Mouse (Mus musculus): ENCODE results near the gene Rom1.
A peak's percentile ranks its signal among the peaks of the same experiment; 100 is the strongest.
"Not testable (repeated sequence)": the region's sequence is repeated elsewhere in the genome, so short reads cannot be mapped to it uniquely, and the experiment has no call there.

Rom1 gene

DNA sequence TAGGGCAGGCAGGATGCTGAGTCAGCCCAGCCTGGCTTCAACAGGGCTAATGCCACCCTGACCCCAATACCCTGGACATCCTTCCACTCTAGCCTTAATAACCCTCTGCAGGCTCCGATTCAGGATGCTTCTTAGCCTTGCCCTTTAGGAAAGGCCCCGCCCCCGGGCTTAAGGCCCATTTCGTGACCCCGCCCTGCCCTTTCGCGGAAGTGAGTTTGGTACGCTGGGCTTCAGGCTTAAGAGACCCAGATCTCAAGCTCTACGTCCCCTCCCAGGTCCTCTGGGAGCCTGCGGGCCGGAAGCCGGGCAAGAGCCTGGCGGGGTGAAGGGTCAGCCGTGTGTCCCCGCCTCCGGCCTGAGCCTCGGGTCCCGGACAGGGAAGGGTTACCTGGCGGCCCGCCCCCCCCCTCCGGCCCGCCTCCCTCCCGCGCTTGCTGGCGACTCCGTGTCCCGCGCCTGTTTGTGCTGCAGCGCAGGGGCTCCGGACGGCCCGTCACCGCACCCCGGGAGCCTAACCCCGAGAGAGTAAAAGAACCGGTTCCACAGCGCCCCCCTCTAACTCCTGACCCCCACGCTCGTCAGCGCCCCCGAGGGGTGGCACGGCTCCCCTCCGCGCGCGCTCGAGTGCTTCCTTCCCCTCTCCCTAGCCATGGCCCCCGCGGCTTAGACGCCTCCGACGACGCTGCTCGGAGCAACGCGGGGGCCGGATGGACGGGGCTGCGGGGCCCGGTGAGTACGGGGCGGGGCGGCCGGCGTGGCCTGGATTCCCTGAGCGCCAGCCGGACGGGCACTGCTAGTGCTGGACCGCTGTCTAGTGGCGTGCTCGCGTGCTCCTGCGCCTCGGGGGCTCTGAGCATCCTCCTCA is at the start of gene Rom1, which contains the start of gene Eml3:
Gene Rom1, minus strand, starts transcription at position 133 of the 865 bp plus-strand sequence.
Gene Eml3, plus strand, starts transcription at position 329 of the 865 bp plus-strand sequence.
- DNase-seq (ENCODE audit: extremely low read depth, low read depth), result no peak

DNA sequence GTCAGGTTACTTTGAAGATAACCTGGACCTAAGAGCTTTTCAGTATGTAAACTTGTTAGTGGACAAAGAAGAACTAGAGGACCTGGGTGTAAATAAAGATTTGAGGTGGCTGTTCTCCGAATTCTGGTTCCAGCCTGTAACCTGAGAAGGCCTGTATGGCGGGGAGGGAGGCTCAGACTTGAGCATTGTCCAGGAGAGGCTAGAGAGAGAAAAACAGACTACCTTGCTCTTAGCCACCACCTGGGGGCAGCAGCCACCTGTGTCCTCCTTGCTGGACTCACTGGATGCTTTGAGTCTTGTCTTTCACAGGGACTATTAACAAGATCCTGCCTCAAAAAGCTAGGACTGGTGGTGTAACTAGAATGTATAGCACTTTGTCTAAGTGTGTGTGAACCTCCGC is 47.4 kb upstream of the Rom1 start:
- no peak for DNase-seq (ENCODE audit: extremely low read depth, low read depth)

DNA sequence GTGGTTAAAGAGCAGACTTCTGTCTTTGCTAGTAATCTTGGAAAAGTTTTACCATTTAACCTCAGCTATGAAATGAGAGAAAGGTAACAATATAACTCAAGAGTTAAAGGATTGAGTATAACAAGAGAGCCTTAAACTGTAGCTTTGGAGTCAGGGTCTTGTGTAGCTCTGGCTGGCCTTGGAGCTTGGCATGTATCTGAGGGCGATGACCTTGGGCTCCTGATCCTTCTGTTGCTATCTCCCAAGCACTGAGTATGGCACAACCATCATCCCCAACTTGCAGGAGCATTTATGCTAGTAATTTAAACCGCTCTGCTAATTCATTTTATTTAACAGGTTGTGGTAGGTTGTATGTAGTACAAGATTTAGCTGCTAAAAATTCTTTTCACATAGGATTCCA is 46.3 kb upstream of the Rom1 start:
- DNase-seq (ENCODE audit: extremely low read depth, low read depth), result no peak

DNA sequence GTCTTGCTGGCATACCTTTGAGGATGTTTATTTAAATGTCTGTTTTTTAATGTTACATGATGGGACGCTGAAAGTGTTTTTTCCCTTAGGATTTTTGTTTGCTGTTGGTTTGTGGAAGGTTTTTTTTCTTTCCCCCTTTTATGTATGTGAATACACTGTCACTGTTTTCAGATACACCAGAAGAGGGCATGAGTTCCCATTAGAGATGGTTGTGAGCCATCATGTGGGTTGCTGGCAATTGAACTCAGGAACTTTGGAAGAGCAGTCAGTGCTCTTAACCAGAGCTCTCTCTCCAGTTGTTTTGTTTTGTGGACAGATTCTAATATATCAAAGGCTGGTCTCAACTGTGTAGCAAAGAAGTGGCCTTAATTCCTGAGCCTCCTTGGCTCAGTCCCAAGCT is 45.5 kb upstream of the Rom1 start:
- DNase-seq (ENCODE audit: extremely low read depth, low read depth), result no peak

DNA sequence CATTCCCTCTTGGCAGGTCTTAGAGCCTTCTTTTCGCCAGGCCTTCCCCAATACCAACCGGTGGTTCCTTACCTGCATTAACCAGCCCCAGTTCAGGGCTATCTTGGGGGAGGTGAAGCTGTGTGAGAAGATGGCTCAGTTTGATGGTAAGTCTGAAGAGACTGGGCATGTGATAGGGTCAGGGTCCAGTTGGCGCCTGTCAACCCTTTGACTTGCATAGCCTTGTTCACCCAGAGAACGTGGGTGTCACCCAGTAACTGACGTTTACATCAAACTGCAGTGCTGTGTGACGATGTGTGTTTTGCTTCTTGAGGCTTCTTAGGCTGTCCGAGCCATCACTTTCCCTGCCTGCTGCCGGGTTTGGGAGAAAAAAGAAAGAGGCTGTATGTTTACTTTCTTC is 43.3 kb upstream of the Rom1 start:
- DNase-seq (ENCODE audit: extremely low read depth, low read depth), result not testable (repeated sequence)

DNA sequence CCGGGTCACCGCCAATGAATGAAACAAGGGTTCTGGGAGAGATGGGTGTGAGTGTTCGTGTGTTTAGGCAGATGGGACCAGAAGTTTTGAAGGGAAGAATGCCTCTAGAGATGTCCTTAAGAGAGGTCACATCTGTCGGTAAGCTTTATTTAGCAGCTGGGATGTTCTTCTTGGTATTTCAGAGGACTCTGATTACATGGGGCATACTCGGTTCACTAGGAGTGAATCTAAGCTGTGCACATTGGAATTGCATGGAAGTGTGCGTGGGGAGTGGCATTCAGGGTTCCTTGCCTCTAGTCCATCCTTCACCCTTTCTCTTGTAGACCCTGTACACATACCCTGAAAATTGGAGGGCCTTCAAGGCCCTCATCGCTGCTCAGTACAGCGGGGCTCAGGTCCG is 38.7 kb upstream of the Rom1 start:
- no peak for DNase-seq (ENCODE audit: extremely low read depth, low read depth)

DNA sequence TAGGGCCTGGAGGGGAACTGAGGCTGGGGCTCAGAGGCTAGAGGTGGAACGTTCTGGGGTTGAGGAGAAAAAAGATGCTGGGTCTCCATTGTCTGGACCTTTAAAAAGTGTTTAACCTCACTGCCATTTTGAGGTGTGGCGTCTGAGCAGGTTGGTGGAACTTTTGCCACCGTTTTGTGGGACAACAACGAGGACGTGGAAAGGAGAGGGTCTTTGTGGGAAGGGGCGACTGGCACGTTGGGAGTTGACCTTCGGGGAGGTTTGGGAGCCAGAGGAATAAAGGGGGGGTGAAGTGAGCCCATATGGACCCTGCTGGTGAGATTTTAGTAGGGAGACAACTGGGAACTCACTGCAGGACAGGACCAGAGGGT is 38.2 kb upstream of the Rom1 start:
- DNase-seq (ENCODE audit: extremely low read depth, low read depth), result no peak

DNA sequence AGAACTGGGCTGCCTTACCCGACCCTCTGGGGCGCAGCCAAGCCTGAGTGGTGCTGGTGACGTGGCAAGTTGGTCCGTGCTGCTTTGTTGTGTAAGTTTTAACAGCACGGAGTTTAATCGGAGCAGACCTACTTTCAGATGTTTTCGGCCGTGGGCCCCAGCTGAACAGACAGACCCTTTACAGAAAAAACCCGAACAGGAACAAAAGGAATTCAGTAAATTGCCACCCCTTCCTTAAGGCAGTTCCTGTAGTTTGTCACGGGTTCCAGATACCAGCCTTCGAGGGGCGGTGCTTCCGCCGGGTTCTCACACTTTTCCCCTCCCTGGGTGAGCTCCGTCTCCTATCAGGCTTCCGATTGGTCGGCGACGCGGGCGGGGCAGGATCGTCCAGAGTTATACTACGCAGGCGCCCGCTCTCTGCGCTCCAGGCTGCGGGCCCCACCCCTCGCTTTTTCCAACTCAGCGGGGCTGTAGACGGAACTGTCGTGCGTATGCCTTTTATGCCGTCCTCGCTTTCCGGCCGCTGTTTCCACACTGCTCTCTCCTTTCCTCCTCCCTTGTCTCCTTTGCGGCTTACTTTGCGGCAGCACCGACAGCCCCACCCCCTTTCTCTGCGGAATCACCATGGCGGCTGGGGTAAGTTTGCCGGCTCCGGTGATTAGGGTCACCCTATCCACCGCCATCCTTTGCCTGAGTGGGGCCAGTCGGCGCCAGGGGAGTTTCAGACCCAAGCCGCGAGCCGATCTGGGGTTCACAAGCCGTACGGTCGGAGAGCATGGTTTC is 37.6 kb upstream of the Rom1 start, which contains the start of gene Eef1g:
Gene Eef1g, plus strand, starts transcription at position 452 of the 783 bp plus-strand sequence.
- DNase-seq (ENCODE audit: extremely low read depth, low read depth), result peak; percentile 97

DNA sequence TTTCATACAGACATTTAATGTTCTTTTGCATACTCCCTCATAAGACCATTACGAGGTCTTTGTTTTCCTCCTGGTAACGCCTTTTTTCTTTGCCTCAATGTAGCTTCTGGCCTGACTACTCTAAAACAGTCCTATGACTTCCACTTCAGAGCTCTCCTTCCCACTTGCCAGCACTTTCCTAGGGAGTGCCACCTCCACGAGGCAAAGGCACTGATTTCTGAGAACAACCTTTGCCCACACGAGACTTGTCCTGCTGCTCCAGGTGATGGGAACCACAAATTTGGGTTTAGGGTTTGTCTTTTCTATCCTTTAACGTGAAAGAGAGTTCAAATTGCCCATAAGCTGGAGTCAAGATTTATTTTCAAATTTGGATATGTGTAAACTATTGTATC is 37.0 kb upstream of the Rom1 start:
- DNase-seq (ENCODE audit: extremely low read depth, low read depth), result no peak

DNA sequence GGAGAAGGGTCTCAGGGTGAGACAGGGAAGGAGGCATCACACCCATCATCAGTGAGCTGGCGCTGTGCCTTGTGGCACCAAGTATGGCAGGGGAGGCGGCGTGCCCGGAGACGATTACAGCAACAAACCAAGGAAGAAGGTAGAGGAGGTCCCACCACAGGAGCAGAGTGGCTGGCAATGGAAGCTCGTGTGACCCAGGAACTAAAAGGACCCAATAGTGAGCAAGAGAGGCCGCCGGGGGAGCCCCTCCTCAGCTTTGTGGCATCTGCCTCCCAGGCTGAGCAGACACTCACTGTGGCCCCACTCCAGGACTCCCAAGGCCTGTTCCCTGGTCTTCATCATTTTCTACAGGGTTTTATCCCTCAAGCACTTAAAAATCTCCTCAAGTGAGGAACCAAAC is 36.6 kb upstream of the Rom1 start:
- no peak for DNase-seq (ENCODE audit: extremely low read depth, low read depth)

DNA sequence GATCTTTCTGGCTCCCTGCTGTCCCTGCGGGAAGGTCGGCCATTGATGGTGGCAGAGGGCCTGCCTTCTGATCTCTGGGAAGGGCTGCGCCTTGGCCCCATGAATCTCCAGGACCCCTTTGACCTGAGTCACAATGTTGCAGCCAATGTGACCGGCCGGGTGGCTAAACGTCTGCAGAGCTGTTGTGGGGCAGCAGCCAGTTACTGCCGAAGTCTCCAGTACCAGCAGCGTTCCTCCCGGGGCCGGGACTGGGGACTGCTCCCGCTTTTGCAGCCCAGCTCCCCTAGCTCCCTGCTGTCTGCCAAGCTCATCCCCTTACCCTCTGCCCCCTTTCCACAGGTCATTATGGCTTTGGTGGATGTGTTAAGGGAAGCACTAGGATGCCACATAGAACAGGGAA is 35.9 kb upstream of the Rom1 start:
- no peak for DNase-seq (ENCODE audit: extremely low read depth, low read depth)

DNA sequence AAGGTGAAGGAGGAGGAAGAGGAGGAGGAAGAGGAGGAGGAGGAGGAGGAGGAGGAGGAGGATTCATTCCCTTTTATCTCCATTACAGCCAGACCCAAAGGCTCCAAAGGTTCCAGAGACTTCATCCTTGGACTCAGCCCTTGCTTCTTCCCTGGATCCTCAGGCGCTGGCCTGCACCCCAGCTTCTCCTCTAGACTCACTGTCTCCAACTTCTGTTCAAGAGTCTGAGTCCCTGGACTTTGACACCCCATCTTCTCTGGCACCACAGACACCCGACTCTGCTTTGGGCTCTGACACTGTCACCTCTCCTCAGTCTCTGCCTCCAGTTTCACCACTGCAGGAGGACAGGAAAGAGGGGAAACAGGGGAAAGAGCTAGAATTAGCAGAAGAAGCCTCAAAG is 33.1 kb upstream of the Rom1 start:
- no peak for DNase-seq (ENCODE audit: extremely low read depth, low read depth)

DNA sequence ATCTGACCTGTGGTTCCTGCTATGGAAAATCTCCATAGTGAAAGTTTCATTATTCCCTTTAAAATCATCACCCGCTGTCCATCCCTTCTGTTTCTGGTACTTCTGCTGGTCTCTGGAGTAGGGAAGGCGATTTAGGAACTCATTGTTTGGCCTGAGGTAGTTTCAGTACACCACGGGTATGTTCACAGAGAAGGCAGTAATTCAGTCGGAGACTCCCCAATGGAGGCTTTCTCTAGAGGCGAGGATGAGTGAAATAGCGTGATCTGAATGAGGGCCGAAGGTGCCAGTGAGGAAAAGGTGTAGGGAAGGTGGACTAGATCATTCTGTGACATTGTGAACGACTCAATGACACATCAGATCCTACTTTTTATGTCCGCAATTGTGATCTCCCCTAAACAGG is 25.0 kb upstream of the Rom1 start:
- DNase-seq (ENCODE audit: extremely low read depth, low read depth), result no peak

DNA sequence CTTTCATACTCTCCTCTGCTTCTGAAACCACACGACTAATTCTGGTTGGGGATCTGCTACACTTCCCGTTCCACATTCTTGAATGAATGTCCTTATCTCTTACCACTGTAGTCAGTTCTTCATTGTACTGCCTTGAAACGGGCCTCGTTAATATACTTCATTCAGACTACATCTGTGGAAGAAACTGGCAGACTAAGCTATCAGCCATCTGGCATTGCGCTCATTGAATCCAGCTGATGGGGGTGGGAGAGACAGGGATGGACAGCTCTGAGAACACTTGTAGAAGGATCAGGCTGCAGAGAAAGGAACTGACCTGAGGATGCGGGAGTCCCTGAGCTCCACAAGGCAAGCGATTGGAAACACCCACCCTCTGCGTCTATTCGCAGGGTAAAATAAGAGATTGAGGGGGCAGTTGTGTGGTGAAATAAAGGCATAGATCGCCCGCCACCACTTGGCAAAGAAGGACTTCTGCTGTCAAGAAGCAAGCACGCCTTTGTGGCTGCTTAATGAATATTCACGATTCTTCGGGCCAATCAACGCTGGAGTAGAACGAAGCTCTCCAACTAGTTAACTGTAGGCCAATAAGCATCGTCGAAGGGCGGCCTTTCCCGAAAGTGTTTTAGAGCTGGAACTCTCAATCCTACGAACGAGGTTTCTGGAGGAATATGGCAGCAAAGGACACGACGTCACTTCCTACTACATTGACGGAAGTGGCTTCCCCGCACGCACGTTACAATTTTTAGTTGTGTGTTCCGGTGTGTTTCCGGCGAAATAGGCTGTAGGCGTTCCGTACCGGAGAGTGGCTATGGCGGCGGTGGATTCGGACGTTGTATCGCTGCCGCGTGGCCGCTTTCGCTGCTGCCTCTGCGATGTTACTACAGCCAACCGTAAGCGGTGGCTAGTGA is 24.2 kb upstream of the Rom1 start, which contains the start of gene Tut1:
Gene Tut1, plus strand, starts transcription at position 713 of the 905 bp plus-strand sequence.
- peak; percentile 99 for DNase-seq (ENCODE audit: extremely low read depth, low read depth)

DNA sequence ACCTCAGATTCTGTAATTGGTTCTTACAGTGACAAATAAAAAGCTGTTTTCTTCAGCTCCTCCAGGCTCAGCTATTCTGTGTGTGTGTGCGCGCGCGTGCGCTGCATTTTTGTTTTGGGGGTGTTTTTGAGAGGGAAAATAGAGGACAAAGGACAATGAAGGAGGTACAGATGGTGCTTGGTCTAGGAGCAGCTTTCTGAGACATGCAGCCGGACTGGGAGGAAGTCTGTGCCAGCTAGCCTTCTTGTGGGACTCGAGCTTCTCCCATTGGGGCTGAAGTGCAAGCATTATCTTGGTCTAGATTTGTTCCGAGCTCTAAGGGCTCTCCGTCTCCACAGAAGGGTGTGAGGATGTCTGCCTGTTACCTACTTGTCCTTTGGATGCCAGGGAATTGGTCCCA is 23.1 kb upstream of the Rom1 start:
- DNase-seq (ENCODE audit: extremely low read depth, low read depth), result no peak

DNA sequence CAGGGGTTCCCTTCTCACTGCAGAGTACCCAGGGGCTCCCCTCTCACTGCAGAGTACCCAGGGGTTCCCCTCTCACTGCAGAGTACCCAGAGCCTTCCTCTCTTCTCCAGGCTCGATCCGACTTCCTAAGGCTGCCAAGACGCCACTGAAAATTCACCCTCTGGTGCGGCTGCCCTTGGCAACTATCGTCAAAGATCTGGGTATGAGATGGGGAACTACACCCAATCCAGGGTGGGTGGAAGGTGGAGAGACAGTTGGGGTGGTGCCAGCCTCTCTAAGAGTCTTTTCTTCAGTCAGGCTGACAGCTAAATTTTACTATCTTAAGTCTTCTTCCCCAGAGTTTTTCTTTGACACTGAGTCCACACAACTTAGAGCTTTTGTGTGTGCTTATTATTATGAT is 21.0 kb upstream of the Rom1 start:
- DNase-seq (ENCODE audit: extremely low read depth, low read depth), result no peak

DNA sequence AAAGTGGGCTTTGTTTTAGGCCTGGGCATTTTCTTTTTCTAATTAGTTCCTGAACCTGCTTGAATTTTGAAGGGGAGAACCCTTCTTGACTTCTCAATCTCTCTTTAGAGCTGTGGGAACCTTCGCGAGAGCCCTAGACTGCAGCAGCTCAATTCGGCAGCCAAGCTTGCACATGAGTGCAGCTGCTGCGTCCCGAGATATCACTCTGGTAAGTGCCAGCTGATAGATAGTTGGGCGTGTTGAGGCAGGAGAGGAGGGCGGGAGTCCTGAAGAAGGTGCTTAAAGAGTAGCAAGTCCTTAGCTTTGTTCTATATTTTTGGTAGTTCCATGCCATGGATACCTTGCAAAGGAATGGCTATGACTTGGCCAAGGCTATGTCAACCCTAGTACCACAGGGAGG is 17.8 kb upstream of the Rom1 start:
- no peak for DNase-seq (ENCODE audit: extremely low read depth, low read depth)

DNA sequence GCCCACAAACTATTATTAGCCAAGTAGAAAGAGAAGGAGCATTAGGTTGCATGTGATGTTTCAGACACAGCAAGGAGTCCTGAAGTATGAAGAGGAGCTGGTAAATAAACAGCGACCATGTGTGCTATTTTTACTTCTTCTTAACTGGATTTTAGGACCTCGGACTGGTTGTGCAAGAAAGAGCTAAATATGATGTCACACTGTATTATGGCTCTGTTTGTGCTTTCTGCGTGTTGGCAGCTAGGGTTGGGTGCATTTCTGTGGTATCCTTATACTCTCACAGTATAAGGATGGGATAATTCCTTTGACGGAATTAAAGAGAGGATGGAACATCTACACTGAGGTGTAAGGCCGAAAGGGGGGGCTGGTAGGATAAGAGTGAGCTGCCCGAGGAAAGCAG is 16.1 kb upstream of the Rom1 start:
- no peak for DNase-seq (ENCODE audit: extremely low read depth, low read depth)

DNA sequence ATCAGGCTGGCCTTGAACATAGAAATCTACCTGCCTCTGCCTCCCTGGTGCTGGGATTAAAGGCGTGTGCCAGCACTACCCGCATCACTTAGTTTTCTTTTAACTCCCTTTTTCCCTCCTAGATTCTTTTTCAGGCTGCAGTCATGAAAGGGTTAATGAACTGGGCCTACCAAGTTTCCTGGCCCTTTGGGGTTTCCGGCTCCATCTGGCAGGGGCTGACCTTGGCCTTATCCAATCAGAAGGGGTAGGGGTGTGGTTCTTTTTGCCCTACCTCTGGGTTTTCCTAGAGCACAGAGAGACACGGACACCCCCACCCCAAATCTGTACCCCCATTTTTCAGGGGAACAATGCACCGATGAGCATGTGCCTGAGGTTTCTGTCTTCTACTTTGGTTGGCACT is 15.6 kb upstream of the Rom1 start:
- DNase-seq (ENCODE audit: extremely low read depth, low read depth), result peak; percentile 69

DNA sequence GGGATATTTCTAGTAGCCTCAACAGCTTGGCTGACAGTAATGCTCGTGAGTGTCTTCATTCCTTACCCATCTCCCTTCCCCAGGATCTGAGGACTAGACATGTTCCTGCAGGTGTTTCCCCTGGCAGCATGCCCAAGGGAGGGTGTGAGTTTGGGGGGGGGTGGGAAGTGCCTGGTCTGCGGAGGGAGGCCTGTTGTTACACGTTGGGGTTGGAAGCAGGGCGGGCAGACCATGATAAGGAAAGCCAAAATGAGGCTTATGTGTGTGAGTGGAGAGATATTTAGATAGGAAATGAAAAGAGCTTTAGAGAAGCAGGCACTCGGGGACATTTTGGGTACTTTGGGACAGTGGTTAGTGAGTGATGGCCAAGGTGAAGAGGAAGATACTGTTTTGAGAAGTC is 14.9 kb upstream of the Rom1 start:
- DNase-seq (ENCODE audit: extremely low read depth, low read depth), result peak; percentile 89

DNA sequence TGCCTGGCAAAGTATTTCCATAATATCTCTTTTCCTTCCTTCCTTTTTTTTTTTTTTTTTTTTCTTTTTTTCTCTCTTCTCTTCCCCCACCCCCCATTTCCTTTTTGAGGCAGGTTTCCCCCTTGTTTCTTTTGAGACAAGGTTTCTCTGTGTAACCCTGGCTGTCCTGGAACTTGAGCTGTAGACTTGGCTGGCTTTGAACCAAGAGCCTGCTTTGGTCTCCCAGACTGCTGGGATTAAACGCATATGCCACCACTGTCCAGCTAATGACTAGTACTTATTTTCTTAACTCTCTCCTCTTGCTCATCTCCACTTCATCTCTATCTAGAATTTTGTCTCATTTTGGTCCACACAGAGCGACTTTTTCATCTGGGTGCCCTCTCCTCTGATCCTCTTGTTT is 13.9 kb upstream of the Rom1 start:
- no peak for DNase-seq (ENCODE audit: extremely low read depth, low read depth)

All from MEL-GATA-1-ER (cell line).